Mouse (Mus musculus): ENCODE results near the gene Rbp1.

Gene Rbp1

DNA sequence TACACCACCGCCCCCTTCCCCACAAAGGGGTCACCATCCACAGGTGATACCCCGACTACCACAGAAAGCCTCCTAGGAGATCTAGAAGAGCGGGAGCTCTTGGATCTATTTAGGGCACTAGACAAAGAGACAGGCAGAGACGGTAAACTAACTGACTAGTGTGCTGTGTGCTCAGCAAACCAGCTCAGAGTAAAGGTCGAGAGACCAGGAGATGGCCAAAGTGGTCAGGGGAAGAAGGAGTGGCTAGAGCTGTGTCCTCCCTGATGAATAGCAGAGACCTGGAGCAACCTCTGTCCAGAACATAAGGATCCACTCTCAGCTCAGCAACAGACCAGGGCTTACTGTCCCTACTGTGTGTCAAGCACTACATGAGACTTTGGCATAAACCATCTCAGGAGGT, at the start of gene Rbp1:
Gene Rbp1 (plus strand): TSS at position 306 of the 400 bp plus-strand sequence.
- DNase-seq, result no peak

DNA sequence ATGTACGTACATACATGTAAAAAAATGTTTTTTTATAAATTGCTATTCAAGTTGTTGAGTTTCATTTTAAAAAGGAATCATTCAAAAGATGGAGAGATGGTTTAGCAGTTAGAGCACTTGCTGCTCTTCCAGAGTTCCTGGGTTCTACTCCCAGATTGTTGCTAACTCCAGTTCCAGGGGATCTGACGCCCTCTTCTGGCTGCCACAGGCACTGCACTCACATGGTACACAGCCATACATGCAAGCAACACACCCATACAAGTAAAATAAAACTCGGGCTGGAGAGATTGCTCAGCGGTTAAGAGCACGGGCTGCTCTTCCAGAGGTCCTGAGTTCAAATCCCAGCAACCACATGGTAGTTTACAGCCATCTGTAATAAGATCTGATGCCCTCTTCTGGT, 49.4 kb upstream of the Rbp1 start:
- DNase-seq, result no peak

DNA sequence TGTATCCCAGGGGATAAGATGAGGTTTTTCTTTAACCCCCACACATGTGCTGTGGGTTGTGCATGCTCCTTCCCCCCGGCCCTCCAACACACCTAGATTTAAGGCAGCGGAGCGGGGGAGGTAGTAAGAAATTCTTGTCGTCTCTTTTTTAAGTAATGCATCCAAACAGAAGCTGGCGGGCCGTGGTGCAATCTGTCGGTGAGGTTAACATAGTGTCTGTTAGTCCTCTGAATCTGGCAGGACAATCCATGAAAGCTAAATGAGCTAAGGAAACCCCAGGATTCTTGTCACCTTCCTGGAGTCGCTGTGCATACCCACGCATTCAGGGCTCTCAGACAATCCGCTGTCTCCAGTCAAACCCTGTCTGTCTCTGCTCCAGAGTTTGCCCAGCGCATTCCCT, 47.9 kb upstream of the Rbp1 start:
- DNase-seq, result no peak

DNA sequence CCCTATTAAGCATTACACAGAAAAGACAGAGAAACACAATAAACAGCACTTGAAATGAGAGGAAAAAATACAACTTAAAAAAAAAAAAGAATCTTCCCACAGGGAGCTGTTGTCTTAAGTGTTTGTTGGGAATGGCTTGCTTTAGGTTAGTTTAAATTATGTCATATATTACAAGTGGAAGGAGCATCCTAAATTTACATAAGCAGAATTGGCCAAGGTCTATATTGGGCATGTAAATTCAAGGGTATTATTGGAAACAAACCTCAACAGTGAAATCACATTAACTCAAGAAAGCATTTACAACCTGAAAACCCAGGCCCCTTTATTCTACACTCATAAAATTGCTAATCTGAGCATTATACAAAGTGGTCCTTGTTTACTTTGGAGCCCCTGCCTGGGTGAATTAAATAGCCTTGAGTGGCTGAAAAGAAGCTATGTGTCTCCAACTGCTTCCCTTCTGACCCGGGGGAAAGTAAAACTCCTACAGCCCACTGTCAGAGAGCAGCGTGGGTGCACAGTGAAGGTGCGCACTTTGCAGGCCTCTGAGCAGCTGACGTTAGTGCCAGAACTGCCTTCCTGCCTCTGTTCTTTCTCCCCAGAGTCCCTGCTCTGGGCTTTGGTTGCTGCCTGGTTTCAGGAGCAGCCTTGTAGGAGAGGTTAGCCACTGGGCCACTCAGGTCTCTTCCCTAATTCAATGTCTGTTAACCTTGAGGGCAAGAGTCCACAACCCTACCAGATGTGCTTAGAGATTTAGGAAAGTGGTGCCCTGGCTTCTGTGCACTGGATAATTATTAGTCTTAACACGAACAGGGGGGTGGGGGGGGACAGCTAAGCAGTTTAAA, 47.2 kb upstream of the Rbp1 start:
- no peak for DNase-seq

DNA sequence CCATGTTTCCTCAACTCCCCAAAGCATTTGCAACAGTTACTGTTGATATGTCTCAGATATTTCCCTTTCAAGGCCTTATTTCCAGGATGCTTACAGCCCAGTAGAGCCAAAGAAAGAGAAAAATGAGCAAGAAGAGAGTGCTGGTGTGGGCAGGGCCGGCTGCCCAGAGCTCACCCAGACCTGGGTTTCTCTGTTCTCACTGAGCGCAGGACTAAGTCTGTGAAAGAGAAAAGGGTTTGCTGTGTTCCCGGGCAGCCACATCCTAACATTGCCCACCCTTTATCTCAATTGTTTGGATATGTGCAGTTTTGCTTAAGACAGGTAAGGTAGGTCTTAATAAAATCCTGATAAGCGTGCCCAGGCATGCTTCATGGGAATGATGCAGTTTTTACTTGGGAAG, 43.0 kb upstream of the Rbp1 start:
- DNase-seq, result no peak

DNA sequence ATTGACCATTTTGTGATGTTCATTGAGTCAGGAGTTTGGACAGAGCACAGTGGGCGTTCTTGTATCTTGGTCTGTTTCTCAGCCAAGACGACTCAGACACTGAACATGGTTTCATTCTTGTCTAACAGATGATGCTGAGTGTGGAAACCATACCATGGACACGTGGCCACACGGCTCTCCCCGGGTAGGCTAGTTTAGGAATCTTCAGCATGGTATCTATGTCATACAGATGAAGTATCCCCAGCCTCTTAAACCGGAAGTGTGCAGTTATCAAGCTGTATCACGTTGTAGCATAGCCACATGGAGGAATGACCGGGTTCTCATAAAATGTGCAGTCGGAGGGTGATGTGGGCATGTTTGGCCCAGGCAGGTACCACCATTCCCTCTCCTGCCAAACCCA, 42.2 kb upstream of the Rbp1 start:
- no peak for DNase-seq

DNA sequence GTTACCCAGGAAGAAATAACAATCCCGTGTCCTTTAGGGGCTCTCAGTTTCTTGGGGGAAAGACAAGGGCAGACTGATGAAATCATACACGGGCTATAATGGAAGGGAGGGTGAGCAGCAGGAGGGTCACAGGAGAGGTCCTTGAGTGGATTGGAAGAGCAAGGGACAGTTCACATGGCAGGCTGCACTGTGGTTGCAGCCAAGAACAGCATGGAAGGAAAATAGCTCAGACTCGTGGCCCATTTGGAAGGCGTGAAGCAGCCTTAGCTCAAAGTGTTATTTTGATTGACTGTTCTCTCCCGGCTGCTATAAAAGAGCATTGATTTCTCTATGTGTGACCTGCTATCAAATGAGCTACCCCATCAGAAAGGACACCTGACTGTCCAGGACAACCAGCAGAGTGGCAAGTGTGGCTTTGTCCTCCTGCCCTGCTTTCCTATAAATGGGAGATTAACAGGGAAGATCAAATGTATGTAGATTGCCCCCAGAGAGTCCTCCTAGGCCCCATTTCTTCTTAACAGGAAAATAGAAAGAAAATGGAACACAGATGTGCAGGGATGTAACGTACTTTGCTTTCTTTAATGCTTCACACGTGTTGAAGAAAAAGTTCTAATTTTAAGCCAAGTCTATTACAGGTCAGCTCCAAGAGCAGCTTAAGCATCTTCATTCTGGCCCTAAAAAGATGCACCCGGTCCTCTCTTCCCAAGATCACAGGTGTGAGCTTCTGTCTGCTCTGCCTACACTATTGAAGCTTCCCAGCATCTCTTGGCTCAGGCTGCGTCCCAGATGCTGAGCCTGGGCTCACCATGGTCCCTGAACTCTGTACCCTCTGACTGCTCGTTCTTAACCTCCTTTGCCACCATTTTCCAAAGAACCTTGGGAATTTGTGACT, 34.8 kb upstream of the Rbp1 start:
- no peak for DNase-seq

DNA sequence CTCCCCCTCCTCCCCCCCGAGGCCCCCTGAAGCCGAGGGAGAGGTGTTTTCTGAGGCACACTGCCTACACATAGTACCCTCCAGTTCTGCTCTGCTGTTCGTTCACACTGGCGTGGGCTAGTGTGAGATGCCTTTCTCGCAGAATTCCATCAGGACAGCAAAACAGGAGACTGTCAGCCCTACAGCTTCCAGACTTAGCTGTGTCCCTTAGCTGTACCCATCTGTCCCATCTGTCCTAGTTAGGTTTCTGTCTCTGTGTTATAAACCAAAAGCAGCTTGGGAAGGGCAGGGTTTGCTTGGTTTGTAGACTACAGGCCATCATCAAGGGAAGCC, 34.2 kb upstream of the Rbp1 start:
- DNase-seq, result no peak

DNA sequence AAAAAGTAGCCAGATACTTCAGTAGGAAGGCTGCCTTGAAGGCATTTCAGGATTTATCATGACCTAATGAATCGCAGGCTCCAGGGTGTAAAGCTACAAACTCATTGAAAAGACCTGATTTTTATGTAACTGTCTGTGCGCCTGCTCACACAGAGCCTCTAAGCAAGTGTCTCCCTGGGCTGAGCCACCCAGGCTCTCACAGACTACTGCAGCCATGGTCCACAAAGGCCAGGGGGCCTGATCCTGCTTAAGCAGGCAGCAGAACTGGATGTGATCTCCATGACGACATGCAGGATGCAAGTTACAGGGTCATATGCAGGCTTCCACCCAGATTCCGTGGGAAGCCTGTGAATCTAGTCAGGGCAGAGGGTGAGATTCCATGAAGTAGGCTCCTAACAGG, 29.3 kb upstream of the Rbp1 start:
- DNase-seq, result no peak

DNA sequence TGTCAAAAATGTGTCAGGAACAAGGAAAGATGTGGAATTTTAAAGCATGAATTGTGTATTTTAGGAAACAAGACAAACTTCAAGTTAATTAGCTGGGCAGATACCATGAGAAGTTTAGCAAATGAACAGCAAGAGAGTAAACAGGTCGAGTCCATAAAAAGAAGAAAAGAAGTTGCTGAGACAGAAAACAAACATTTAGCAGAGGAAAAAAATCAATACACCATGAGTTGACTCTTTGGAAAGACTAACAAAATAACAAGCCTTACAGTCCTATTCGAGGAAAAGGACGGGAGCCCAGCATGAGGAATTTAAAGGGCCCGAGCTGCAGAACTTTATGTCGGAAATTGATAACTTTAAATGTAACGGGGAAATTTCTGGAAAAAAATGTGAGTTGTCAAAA, 25.6 kb upstream of the Rbp1 start:
- DNase-seq, result no peak

DNA sequence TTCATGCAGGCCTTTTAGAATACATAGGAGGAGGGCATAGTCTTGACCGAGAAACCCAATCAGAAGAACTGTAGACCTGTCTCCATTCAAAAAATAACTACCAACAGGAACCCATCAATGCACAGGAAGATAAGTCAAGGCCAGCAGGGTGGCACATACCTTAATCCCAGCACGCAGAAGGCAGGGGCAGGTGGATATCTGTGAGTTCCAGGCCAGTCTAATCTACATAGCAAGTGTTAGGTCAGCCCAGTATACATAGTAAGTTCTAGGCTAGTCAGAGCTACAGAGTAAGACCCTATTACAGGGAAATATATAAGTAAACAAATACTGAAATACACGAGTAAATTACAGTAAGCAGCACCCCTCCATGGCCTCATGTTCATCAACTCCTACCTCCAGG, 24.9 kb upstream of the Rbp1 start:
- no peak for DNase-seq

DNA sequence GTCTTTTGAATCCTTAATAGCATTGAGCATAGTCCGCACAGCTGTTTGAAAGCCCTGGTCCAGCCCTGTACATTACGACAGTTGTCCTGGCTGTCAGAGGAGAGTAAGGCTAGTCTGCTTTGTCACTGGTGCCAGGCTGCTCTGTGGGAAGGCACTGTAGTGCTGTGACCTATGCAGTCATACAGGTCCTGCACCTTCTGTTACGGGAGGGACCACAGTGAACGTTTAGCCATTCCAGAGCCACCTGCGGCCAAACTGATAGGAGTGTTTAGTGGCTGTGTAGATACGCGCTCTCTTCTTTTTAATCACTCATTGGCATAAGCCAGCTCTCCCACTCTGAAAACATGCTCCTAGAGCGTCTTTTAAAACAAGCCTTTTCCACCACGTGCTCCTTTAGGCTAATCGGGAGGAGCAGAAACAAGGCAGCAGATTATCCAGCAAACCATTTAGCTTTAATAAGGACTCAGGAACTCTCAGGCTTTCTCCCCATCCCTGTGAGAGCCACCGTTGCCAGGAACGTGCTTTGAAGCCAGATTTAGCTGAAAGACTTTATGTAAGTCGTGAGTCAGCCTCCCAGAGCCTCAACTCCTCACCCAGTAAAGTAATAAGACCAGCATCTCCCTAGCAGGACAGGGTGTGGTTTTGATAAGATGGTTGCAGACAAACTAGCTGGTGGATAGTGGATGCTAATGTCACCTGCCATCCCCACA, 22.4 kb upstream of the Rbp1 start:
- DNase-seq, result no peak

DNA sequence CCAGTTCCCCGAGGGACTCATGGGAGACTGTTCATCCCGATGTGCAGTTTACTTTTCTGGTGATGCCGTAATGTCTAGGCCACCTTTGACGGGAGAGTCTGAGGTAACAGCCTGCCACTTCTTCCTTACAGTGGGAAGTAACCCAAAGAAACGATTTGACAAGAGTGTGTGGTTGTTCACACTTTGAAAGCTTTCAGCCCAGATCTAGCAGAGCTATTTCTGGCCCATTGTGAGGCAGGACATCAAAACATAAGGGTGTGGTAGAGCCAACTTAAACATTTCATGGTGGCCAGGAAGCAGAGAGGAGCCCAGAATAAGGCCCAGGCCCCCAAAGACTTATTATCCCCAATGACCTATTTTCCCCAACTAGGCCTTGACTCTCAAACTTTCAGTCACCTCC, 21.1 kb upstream of the Rbp1 start:
- no peak for DNase-seq

DNA sequence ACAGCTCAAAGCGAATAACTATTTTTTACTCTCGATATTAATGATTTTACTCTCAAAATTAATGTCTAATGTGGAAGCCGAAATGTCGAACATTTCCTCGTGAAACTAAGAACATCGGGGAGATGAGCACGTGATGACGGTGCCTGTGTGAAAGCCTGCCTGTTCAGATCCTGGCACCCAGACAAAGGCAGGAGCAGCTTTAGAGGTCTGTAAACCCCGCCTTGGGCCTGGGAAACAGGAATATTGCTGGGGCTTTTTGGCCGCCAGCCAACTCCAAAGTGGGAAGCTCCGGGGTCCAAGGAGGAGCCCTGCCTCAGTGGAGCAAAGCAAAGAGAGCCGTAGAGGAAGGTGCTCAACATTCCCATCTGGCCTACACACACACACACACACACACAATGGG, 15.0 kb upstream of the Rbp1 start:
- no peak for DNase-seq

DNA sequence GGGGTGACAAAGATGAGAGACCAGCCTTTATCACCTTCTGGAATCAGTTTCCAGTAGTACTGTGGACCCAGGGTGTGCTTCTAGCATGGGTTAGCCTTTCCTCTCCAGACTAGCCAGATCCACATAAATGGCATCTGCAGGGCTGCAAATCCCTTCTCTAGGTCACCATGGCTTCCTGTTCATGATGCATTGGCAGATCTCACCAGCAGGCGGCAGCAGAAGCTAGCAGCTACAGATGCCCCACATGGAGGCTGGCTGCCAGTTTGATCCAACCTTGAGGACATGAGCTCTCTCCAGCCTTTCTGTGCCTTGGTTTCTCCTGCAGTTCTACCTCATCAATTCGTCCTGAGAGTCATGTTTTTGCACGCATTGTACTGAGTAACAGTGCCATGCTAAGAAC, 13.6 kb upstream of the Rbp1 start:
- peak; percentile 88 for DNase-seq

DNA sequence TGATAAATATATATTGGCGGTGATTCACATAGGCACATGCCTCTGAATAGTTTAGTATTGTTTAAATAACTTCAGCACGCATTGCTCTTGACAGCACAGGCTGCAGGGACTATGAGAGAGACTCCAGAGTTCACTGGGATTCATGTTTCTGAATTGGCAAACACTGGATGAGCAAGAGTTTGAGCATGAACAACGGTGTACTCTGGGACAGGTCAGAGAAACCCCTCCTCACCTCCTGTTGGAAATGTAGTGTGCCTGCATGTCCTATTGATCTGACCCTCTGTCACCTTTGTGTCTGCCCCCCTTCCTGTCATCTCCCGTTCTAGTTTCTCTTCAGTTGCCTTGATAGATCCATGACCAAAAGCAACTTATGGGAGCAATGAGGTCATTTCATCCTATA, 7.3 kb upstream of the Rbp1 start:
- no peak for DNase-seq

DNA sequence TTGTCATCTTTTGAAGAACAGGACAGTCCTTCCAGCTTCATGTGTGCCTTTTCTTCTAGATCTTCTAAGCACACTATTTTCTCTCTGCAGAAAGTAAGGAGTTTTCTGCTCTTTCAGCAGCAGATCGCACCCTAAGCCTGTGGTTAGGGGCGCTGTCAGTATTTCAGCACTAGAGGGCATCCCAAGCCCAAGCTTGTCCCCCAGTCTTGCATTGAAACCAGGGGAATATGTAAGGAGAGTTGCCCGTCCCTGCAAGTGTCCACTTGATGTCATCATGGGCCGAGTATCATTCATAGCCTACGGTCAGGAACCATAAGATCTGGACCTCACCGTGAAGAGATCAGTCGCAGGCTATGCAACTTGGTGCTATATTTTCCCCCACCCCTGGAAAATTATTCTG, 4.8 kb upstream of the Rbp1 start:
- peak; percentile 67 to 71 for DNase-seq

DNA sequence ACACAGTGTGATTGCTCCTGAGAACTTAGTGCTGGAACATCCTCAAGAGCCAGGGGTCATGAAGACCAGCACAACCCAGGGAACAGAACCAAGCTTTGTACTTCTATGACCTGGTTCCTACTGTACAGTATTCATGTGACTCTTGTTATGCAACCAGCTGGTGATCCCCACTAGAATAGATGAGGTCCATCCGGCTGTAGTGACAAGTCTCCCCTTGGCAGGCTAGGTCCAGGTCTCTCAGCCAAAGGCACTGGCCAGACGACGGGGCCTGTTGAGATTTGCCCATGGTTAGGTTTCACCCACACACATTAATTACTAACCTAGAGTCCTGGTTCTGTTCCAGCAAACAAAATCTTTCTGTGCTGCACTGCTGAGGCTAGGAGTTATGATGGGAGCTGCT, 4.4 kb upstream of the Rbp1 start:
- no peak for DNase-seq

DNA sequence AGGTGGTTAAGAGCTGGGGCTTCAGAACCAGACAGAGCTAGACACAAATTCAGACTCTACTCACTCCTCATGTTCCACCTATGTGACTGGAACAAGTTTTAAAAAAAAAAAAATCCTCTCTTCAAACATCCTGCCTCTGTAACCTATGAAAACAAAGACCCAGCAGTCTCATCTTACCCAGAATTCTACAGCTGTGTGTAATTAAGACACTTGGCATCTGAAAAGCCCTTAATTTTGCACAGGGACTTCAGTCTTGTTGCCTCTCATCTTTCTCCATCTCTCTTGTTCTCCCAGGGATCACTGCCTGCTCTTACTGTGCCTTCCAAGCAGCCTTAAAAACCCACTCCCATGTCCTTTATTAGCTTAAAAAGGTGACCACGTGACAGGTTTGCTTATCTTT, 2.1 kb upstream of the Rbp1 start:
- no peak for DNase-seq

DNA sequence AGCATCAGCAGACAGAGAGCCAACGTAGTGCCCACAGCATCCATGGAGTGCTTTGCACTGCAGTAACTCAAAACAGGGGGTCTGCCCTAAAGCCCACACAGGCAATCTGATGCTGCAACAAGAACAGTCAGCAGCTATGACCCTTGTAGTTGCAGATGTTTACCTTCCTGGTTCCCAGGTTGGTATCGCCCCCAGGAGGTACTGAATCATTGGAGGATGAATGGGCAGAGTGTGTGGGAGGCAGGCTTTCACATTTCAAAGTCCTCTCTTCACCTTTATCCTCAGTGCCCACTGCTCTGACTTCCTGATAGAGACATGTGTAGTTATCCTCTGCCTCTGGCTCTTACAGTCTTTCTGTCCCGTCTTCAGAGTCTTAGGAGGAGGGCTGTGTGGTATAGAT, 858 bp upstream of the Rbp1 start:
- peak in 1 of 2 experiments; percentile 34 for DNase-seq

DNA sequence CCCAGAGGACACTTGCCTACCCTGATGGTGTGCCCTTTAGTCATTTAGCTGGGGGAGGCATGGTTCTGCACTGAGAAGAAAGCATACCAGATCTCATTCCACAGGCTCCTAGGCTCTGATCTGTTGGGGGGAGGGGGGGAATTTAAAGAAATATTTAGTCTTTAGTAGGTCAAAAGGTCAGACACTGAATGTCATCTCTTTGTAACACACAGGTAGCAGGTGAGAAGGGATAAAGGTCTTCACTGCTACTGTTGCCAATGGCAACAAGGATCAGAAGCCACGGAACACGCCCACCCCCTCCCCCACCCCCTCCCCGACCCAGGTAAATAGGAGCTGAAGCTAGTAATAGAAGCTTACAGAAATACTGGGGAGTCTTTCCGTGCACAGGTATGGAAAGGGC, 930 bp downstream of the Rbp1 start:
- DNase-seq, result no peak

DNA sequence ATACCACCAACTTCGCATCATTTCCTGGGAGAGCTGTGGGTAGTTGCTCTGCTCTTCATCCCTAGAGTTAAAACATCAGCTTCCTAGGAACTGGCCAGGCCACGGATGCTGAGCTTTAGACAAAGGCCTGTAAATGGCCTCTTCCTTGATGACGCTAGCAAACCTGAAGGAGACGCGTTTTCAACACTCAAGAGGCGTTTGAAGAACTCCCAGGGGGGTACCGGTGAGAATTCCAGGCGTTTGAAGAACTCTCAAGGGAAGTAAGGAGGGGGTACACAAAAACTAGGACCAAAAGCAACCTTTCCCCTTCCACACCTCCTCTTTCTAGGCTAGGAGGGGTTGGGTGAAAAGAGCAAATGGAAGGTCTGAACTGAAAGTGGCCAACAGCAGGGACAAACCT, 1.5 kb downstream of the Rbp1 start:
- peak in 1 of 2 experiments; percentile 46 for DNase-seq

DNA sequence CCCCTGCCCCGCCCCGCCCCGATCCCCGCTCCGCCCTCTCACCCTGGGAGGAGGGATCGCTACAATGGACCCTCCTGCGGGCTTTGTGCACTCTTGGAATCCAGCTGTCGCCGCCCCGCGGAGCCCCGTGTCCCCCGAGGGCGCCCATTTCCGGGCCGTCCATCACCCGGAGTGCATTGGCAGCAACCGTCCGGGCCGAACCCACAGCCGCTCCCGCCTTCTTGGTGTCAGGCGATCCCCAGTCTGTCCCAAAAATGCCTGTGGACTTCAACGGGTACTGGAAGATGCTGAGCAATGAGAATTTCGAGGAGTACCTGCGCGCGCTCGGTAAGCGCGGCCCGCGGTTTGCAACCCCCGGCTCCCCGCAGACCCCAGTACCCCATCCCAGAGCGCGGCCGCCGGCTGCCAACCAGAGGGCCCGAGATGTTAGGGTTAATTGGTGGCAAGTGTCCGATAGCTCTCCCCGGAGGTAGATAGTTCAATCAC, 2.0 kb downstream of the Rbp1 start:
- DNase-seq, result peak; percentile 80 to 87
